Mouse (Mus musculus) CD4-positive, CD25-positive, alpha-beta regulatory T cell, adult 4 months (primary cell): ENCODE measurements around the gene Rusc2. TPM values are rescaled to one million over a fixed set of nuclear protein-coding genes. Genes with fewer than 3 reads are reported as not detected.

ENCODE experiments used
- ATAC-seq: one replicate; pipeline ENCODE4 v1.8.0; 2017
- polyA plus RNA-seq, 2 experiments: library from polyadenylated mRNA; unstranded; fragments of 100-300 nt; shearing (Covaris generic); gene quantifications; one replicate each; pipeline ENCODE4 v1.2.1; 2017

Rusc2 gene
- polyA plus RNA-seq, 2 experiments from 2014 or later = not detected

DNA sequence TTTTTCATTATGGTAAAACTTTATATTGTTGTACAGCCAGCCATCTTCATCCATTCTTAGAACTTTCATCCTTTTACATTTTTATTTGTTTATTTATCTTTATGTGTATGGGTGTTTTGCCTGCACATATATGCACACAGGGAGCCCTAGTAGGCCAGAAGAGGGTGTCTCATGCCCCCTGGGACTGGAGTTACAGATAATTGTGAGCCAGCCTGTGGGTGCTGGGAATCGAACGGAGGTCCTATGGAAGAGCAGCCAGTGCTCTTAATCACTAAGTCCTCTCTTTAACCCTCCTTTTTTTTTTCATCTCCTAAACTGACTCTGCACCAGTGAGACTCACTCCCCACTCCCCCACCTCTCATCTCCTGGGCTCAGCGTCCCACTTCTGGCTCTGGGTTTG is 2.8 kb downstream of the Rusc2 start:
- ATAC-seq = no peak

DNA sequence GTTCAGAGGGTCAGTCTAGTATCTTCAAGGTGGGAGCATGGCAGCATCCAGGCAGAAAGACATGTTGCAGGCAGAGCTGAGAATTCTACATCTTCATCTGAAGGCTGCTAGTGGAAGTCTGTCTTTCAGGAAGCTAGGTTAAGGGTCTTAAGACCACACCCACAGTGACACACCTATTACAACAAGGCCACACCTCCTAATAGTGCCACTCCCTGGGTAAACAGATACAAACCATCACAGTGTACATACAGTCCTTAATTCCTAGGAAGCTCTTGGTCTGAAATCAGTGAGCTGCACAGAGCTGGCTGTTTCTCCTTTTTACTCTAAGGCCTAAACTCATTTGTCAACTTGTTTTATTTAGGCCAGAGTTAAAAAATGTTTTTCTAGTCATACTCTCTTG is 5.2 kb downstream of the Rusc2 start:
- ATAC-seq = no peak

DNA sequence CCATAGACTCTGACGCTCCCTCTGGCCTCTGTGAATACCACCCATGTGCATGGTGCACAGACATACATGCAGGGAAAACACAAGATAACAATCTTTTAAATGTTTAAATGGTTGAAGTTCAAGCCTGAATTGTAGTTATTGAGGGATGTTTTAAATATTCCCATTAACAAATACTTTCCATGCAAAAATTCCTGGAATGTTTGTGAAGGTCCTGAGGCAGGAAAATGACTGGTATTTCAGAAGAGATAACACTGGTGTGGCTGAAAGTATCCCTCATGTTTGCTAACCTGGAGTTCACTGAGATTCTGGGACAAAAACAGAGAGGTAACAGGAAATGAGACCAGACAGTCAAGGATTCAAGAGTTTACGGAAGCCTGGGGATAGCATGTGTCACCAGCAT is 7.6 kb downstream of the Rusc2 start:
- no peak for ATAC-seq

DNA sequence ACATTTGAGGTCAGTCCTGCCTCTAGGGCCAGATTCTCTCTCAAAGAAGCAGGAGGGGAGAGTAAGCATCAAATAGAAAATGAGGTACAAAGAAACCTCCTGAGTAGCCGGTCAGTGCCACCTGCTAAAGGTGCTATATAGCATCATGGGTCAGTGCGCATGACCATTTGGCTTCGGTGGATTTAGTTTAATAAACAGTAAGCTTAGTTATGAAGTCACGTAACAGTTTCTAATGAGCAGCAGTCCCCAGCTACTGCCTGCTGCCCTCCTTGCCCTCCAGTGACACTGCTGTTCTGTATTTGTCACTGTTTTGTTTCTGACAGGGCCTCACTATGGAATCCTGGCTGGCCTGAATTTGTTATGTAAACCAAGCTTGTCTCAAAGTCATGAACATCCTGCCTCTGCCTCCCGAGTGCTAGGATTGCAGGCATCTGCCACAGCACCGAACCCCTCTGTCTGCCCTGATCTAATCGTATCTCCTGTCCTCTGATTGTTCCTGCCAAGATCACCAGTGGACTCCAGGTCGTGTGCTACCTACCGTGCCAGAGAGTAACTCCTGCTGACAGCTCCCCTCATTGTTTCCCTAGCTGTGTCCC is 8.2 kb downstream of the Rusc2 start:
- ATAC-seq = no peak

DNA sequence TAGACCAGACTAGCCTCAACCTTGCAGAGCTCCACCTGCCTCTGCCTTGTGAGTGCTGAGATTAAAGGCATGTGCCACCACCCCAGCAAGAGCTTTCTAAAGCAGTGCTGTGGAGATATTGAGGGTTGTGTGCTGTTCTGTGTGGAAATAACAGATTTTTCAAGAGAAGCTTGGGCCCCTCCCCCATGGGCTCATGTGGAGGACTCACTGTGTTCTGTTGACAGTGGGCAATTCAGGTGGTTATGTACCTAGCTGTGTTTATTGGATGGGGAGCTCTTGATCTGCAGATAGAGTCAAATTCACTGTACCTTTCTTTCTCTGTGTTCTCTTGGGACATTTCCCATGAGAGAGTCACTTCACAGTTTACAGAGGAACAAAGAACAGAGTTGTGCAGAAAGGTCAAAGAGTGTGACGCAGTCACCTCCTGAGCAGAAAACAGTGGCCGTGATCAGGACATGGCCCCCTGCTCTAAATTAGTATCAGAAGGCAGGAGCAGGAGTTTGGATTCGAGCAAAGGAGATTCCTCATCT is 9.8 kb downstream of the Rusc2 start:
- ATAC-seq = no peak

DNA sequence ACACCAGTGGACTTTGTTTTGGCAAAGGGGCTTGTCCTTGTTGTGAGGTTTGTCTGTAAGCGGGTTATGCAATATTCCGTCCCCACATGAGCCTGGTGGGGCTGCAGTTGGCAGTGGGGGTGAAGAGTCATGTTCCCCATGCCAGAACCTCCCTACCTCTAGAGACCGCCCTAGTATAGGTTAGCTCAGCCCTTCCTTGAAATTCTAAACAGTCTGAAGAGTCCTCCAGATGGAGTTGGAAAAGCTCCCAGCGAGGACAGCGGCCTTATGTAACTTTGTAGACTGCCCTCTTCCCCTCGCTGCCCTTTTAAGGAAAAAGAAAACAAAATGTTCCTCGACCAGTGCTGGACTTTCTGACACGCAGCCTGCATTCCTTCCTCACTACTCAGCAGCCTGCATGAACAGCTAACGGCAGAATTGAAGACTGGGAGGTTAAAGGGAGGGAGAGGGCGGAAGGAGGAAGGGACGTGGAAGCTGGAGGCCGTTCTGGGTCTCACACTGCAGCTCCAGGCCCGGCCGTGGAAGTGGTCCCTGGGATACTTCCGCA is 12.6 kb downstream of the Rusc2 start:
- ATAC-seq = no peak

DNA sequence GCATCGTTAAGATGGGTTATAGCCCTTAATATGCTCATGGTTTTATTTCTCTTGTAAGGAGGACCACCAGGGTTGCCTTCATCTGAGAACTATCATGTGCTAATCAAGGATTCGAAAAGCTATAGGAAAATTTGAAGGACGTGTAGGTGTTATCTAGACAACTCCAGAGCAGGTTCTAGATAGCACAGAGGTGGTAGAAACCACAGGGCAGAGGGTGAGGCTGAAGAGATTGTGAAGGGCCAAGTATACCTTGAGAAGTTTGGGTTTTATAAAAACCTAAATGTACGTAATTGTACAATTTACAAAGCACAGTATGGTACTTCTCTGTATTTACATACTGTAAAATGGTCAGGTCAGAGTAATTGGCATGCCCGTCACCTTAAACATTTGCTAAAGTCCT is 13.4 kb downstream of the Rusc2 start:
- no peak for ATAC-seq

DNA sequence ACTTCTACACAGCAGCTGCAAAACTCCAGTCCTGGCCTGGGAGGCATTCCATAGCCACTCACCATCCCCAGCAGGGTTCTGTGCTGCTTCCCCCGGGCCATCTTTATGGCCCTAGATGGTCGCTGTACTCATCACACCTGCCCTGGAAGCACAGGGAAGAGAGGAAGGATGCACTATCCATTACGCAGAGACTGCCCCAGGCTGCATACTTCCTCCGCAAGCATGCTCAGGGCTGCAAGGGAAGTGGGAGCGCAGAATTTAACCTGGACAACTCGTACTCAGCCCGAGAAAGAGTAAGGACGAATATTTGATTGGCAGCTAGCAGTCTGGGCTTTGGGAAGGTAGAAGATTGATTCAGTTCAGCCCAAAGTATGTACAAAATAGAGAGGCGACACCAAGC is 14.1 kb downstream of the Rusc2 start:
- ATAC-seq = no peak

DNA sequence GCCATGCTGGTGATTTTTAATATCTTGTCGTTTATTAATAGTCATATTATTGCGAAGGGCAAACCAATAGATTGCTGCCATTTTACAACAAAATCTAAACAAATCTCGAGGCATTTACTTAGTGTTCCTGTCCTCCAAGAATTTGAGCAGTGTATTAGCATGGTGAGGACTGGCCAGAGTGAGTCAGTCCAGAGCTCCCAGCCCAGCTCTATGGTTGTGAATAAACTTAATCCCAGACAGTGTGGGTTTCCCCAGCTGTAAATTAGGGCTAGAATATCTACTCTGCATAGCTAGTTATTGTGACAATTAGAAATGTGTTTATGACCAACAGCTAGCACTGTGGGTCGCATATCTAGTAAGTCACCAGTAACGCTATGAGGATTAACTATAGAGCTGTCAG is 14.6 kb downstream of the Rusc2 start:
- ATAC-seq = no peak

DNA sequence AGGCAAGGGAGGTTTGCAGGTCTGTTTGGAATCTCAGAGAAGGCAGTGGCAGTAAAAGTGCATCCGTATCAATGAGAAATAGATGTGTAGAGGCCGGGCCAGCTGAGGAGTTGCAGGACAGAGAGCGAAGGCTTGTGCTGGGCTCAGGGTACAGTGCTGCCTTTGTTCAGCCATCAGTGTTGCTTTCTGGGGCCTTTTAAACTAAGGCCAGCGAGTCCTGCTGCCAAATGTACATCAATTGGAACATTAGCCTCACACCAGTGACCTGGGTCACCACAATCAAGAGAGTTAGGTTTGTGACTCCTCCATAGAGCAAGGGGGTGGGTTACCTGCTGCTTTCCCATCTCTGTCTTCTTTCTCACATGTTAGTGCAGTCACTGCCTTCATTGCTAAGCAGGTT is 16.2 kb downstream of the Rusc2 start:
- ATAC-seq = no peak

DNA sequence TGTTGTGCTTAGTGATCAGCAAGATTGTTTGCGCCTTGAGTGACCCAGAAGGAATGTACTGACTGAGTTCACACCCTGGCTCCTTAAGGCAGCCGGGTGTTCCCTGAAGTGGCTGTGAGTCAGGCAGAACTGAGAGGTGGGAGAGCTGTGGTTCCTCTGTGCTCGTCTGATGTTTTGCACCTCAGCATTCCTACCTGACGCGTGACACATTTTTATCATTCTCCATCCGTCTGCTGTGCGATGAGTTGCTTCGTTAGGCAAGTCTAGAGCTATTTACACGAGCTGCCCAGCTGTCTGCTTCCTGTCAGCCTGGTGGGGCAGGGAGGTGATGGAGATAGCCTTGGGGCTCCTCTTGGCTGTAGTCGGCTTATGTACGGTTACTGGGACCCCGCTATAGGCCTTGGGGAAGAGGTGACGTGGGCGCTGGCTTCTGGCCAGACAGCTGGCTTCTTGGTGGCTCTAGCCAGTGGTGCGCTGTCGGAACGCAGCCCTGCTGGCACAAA is 17.1 kb downstream of the Rusc2 start:
- no peak for ATAC-seq

DNA sequence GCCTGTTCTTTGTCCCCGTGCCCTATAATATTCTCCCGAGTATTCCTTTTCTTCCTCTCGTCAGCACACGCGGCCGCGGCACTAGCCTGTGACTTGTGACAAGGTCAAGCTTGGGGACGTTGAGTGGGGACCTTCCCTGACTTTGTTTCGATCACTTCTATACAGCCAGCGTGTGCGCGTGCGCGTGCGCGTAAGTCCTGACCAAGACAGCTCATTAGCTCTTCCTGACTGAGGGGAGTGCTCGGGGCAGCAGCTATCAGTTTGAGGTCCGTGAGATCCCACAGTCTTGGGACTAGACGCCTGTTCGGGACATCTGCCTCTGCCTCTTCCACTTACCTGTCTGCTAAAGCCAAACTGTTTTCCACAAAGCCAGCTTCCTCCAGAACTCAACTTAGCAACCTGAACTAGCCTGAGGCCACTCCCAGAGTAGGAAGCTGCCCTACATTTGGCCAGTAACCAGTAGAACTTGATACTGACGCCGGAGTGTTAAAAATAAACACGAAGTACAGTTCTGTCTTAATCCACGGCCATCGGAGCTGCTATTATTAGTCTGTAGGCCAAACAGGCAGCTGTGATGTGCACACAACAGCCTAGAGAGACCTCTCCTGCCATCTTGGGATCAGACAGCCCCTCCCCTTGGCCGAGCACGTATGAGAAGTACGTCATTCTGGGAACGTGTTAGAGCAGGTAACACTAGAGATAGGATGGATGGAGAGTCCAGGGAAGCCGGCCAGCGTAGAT is 17.8 kb downstream of the Rusc2 start:
- ATAC-seq = no peak

DNA sequence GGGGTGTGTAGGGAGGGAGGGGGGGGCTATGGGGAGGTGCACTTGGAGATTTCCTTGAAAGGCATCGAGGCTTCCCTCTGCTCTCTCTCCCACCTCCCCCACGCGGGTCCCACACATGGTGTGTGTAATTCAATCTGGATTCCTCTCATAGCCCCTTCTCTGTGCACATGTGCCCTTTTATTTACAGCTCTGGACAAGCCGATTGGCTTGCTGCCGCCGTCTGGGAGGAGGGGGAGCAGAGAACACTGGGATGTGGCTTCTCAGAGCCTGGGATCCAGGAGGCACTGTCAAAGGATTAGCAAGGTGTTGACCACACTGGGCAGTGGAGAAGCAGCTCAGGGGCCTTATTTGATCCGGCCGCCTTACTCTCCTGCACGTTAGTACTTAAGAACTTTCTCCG is 19.2 kb downstream of the Rusc2 start:
- no peak for ATAC-seq

DNA sequence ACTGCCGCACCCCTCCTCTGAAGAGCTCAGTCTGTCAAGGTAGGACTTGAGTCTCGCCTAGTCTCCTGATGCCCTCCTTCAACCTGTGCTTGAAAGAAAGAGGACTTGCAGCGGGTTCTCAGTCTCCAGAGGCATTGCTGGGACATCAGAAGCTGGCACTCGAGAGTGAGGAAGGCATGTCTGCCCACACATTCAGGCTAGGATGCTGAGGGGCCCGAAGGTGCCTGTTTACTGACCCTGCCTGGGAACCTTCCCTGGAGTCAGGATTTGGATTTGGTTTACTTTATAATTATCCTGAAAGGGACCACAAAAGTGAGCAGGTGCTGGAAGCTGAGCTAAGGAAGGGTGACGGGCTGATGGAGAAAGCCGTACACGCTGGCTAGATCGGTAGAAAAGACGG is 19.7 kb downstream of the Rusc2 start:
- ATAC-seq = no peak

DNA sequence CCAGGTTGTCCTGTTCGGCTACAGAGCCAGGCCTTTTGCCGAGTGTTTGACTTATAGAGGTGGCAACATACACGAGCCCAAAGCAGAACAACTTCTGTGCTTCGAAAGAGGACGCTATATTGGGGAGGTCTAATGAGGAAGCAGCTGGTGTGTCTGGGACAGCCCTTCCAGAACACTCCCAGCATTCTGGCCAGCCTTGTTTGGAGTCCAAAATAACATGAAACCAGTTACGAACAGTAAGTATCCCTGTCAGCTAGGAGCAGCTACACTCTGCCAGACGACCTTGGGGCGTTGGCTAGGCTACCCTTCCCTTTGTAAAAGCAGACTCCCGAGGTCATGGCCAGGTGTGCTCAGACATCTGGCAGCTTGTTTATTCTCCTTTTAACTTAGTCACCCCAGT is 20.4 kb downstream of the Rusc2 start:
- ATAC-seq = no peak

DNA sequence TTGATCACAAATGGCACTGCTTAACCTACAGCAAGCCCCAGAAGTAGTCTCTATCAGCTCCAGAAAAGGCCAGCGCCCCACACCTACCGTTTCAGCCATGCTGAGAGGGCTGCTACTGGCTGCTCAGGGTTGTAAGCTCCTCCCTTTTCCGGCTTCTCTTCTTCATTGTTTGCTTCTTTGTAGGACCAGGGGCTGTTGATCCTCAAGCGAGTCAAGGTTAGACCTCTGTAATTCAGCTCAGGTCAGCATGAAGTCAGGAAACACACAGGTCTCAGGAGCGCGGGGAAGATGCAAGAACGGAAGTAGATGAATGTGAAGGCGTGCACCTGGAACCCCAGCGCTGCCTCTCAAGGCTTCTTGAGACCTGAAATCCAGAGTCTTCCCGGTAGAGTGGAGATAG is 22.9 kb downstream of the Rusc2 start:
- no peak for ATAC-seq

DNA sequence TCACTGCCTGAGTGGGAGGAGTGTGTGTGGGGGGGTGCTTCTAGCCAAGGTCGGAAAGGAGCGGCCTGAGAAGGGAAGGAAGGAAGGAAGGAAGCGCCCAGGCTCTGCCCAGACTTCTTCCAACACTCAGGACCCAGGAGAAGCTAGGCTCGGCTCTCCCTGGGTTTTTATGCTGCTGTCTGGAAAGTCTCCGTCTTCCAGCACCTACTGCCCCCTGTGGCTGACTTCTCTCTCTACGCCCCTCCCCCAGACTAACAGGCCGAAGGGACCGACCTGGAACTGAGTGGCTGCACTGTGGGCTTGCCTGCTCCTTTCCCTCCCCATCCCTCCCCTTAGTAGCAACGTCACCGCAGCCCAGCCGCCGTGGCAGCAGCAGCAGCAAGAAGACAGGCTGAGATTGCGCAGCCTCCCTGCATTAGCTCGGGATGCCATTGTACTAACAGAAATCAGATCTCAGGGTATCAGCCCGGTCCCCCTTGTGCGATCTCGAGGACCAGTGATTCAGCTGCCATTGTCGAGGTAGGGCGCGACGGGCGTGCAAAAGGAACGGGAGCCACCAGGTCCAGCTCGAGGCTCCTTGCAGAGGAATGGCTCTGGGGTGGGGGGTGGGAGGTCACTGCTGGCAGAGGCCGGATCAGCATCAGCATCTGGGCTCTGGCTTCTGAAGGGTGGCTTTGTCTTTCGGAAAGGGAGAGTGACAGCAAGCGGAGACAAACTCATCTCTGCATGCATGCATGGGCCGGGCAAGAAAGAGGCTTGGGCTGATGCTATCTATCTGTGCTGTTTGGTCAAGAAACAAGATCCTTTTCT is 24.6 kb downstream of the Rusc2 start:
- ATAC-seq = no peak

DNA sequence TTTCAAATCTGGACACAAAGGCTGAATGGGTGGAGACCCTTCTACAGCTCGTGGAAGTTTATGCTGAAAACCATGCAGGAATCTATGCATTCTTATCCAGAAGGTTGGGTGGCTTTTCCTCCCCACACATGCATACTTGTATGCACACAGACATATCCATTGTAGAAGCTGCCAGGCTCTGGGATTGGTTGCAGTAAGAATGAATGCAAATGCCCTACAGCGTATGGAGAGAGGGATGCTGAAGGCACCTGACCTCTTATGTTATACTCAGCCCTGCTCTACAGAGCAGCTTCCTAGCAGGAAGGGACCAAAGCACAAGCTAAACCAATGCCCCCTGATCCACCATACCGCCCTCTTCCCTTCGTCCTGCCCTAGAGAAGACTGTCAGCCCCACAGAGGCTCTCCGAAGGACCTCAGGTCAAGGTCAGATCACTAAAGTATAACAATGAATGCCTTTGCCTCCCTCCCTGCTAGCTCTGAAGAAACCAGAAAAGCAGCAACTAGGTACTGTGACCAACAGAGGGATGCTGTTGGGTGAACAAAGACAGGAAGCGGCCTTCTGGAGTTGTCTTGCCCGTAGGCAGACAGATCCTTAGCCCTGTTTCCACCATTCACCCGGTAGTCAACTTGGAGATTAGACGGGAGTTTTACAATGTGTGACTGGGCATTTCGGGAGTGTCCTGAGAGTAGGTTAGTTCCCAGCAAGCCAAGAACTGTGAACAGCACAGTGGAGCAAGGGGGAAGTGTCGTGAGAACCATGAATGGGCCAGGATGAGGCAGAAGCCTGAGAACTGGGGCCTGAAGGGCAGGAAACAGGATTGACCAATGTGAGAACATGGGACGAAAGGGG is 25.5 kb downstream of the Rusc2 start:
- ATAC-seq = no peak

DNA sequence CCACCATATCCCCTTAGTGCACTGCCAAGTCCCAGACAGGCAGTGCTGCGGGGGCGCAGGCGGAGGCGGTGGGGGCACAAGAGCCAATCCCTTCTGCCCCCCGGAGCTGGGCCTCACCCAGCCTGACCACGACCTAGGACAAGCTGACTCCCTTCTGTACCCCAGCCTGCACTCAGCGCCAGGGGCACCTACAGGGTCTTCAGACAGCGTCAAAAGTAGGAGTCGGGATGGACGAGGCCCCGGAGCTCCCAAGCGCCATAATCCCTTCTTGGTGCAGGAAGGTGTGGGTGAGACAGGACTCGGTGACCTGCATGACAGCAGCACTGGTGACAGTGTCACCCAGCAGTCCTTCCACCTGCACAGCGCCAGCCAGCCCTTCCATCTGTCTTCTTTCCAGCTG is 33.0 kb downstream of the Rusc2 start:
- ATAC-seq = no peak

DNA sequence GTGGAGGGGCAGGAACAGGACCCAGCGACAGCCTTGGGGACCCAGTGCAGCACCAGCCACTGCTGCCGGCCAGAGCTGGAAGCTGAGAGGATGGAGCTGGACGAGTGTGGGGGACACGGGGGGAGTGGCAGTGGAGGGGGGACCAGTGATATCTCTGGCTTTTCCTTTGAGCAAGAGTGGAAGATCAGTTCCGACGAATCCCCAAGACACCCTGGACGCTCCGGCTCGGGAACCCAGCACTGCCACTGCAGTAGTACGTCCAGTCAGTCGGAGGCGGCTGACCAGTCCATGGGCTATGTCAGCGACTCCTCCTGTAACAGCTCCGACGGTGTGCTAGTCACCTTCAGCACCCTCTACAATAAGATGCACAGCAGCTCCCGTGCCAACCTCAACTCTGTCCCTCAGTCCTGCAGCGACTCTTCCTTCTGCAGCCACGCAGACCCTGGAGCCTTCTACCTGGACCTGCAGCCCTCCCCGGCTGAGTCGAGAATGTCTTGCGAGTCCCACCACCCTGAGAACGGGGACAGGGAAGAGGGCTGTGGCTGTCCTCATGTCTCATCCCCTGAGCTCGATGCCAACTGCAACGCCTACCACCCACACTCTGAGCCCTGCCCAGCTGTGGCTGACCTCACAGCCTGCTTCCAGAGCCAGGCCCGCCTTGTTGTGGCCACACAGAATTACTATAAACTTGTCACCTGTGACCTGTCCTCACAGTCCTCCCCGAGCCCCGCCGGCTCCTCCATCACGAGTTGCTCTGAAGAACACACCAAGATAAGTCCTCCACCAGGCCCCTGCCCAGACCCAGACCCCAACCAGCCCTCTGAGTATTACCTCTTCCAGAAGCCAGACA is 33.7 kb downstream of the Rusc2 start:
- ATAC-seq = no peak

DNA sequence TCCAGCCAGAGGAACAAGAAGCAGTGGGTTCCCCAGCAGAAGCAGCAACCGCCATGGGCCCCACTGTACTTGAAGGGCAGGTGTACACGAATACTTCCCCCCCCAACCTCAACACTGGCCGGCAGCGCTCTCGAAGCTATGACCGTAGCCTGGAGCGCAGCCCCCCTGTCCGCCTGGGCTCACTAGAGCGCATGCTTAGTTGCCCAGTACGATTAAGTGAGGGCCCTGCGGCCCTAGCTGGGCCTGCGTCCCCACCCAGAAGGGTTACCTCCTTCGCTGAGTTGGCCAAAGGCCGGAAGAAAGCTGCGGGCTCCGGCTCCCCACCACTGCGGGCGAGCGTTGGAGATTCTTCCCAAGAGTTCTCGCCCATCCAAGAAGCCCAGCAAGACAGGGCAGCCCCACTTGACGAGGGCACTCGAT is 34.3 kb downstream of the Rusc2 start:
- no peak for ATAC-seq
